Mouse (Mus musculus): ENCODE results near the gene Isg15. TPM values are rescaled to one million over a fixed set of nuclear protein-coding genes. Genes with fewer than 3 reads are reported as not detected.

Gene Isg15
- polyA plus RNA-seq, 1 experiment from 2014 or later = 0.21 TPM

DNA sequence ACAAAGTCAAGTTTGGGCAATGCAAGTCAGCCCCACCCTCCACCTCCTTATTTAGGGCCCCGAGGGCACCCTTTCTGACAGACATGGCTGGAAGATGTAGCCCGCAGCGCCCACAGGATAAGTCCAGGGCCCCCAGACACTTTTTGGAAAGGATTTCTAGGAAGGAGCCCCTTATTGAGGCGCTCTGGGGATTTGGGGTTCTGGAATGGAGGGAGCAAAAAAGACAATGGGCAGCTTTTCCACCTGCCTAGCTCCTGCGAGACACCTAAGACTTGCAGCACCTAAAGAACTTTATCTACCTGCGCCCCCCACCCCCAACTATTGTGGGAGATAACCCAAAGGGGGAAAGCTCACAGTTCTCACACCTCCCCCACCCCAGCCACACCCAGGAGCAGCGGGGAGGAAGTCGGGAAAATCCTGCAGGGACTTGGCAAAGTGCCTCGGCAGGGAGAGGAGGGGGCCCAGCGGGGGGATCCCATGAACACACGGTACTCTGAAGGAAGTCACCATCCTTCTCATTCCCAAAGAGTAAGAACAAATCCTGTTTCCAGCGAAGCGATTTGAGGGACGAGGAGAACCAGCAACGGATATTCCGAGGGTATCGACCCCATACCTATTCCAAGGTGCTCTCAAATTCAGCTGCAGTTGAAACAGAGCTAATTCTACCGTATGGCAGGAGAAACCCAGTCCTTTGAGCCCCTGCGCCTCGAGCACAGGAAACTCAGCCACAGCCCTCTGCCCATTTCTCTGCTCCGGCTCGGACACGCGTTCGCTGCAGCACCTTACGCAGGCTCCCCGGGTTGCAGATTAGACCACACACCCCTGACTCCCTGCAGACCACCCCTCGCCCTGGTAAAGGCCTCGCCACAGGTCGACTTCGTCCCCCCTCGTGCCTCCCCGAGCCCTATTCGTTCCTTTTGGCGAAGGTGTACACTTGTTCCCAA lies 4.4 kb downstream of the Isg15 start:
- no peaks in the 10 kb centered on the region for H3K9me3 ChIP-seq (replicated peaks)
- peak overlapping the region; percentile 94 for H3K4me3 ChIP-seq
- H3K36me3 ChIP-seq = peaks cover 43% of the 10 kb centered on the region
- H3K4me1 ChIP-seq = peaks cover 73% of the 10 kb centered on the region
- WGBS = 4% methylated on average over 35 of the region's 35 CpGs
- peak overlapping the region; percentile 95 for H3K27ac ChIP-seq (replicated peaks)
- DNase-seq (ENCODE audit: low spot score) = peak; percentile 48
- H3K27me3 ChIP-seq (ENCODE audit: low read depth, poor library complexity, severe bottlenecking) = peaks cover 19% of the 10 kb centered on the region; the same call in 1 of the 2 replicates

DNA sequence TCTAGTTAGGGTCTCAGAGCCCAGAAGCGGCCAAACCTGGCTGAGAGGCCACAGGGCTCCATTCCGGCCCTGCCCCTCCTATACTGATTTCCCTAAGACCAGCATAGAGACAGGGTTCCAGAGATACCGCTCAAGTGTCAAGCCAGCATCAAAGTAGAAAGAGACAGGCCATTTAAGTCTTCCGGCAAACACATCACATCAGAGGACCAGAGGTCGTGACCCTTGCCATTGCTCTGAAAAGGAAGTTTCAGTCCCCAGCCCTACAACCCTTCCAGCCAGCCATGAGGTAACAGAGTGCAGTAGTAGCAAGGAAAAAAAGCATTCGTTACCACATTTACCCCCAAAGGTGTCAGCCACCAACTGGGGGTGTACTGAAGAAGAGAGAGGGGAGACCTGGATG lies 6.3 kb downstream of the Isg15 start:
- Histone ChIP-seq H3K4me1 (peaks cover 92% of the 10 kb centered on the region), H3K9me3 (replicated peaks) (no peaks in the 10 kb centered on the region), H3K27ac (replicated peaks) (peak overlapping the region; percentile 19; the same call in 1 of the 2 replicates), H3K36me3 (peaks cover 55% of the 10 kb centered on the region), H3K4me3 (peak overlapping the region; percentile 94), H3K27me3 (ENCODE audit: low read depth, poor library complexity, severe bottlenecking) (peaks cover 14% of the 10 kb centered on the region; the same call in 1 of the 2 replicates)
- DNase-seq (ENCODE audit: low spot score) = no peak
- 14% methylated on average over 6 of the region's 6 CpGs for WGBS

DNA sequence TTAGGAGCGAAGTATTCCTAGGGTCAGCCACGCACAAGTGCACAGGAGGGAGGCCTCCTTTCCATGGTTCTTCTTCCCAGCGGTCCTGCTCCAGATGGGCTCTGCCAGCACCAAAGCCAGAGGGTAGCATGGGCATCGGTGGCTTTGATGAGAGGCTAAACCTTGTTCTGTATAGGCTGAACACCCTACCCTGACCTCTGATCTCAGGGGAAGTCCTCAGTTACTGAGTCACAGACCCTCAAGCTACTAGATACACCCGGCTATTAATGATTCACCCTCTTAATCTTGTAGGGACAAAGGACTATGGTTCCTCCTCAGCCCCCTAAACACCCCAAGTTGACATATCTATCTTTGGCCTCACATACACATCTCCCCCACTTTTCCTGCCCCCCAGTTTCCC lies 6.7 kb downstream of the Isg15 start:
- Histone ChIP-seq H3K36me3 (peaks cover 55% of the 10 kb centered on the region), H3K27me3 (ENCODE audit: low read depth, poor library complexity, severe bottlenecking) (peaks cover 14% of the 10 kb centered on the region; the same call in 1 of the 2 replicates), H3K4me3 (peak overlapping the region; percentile 94), H3K9me3 (replicated peaks) (no peaks in the 10 kb centered on the region), H3K4me1 (peaks cover 95% of the 10 kb centered on the region), H3K27ac (replicated peaks) (peak overlapping the region; percentile 19; the same call in 1 of the 2 replicates)
- 66% methylated on average over 5 of the region's 5 CpGs for WGBS
- no peak for DNase-seq (ENCODE audit: low spot score)

DNA sequence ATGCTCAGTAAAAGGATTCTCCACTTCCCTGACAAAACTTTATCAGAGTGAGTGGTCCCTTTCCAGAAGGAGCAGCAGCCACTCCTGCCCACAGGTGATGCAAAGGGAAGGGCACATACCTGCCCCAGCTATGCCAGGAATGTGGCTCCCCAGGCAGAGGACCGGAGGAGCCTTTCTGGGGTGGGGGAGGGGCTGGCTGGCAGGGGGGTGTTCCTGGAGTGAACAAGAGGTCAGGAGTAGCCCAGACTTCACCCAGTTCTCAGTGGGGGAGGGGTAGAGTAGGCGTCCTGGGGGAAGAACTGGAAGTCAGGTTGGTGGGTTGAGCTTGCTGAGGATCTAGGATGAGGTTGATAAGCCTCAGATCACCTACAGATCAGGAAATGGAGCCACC lies 7.4 kb downstream of the Isg15 start:
- Histone ChIP-seq H3K4me3 (0 out of 2 replicates have a peak overlapping the region, but pooled peaks have one; percentile 4), H3K27me3 (ENCODE audit: low read depth, poor library complexity, severe bottlenecking) (peaks cover 14% of the 10 kb centered on the region; the same call in 1 of the 2 replicates), H3K9me3 (replicated peaks) (no peaks in the 10 kb centered on the region), H3K36me3 (peaks cover 56% of the 10 kb centered on the region), H3K27ac (replicated peaks) (no peak overlapping the region; the same call in 1 of the 2 replicates), H3K4me1 (peaks cover 95% of the 10 kb centered on the region)
- DNase-seq (ENCODE audit: low spot score) = no peak
- 31% methylated on average over 2 of the region's 2 CpGs for WGBS

DNA sequence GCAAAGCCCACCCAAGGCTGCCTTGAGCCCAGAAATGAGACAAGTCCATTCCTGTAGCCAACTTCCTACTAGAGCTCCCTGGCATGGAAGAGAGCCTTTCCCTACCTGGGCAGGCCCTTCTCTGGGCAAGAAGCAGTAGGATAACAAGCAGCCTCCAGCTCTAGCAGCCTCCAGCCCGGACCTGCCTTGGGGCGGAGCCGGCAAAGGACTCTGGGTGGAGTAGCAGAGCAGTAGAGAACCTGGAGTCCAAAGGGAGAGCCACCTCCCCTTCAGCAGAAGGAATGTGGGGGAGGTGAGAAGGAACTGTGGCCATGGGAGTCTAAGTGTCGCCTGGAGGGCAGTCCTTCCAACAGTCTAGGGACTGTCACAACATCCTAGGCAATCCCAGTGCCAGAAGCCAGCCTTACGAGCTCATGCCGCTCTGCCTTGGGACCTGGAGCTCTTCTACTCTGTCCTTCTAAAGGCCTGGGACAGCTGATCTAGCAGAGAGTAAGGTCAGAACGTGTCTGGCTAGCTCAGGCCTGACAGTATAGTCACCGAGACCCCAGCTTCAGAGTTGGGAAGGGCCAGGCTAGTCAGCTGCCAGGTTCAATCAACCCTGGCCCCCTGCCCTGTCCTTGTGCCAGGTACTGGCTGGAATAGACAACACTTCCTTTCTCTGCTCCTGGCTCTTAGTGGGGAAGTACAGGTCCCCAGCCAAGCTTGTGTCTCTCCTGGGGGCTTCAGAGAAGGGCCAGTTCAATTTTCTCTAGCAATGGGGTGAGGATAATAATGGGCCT lies 8.0 kb downstream of the Isg15 start:
- H3K36me3 ChIP-seq = peaks cover 62% of the 10 kb centered on the region

DNA sequence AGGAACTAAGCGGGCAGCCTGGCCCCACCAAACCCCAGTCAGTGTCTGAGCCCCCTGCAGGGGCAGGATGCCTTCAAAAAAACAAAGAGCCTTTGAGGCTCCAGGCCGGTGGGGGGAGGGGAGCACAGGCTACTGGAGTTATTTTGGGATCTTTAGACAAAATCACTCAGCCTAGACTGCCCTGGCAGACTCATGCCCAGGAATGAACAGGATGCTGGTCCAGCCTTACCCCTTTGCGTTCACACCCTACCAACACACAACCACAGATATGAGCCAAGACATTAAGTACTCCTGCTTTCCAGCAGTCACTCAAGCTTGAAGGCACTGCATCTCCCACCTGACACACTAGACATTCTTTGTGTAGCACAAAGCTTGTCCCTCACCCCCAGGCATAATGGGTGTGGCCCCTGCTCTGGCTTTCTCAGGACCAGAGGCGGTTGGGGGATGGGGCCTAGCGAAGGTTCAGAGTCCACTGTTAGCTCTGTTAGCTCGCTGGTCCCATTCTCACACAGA lies 11.8 kb downstream of the Isg15 start:
- WGBS = 6% methylated on average over 6 of the region's 6 CpGs
- H3K4me3 ChIP-seq = peak overlapping the region; percentile 38
- peaks cover 66% of the 10 kb centered on the region for H3K36me3 ChIP-seq
- H3K27me3 ChIP-seq (ENCODE audit: low read depth, poor library complexity, severe bottlenecking) = no peaks in the 10 kb centered on the region
- peak; percentile 67 for DNase-seq (ENCODE audit: low spot score)
- H3K27ac ChIP-seq (replicated peaks) = peak overlapping the region; percentile 85
- H3K9me3 ChIP-seq (replicated peaks) = no peaks in the 10 kb centered on the region
- peaks cover 100% of the 10 kb centered on the region for H3K4me1 ChIP-seq

More for the DNA sequence above, 8.0 kb downstream of the Isg15 start:
- WGBS = 53% methylated on average over 8 of the region's 8 CpGs
- peaks cover 97% of the 10 kb centered on the region for H3K4me1 ChIP-seq
- H3K27me3 ChIP-seq (ENCODE audit: low read depth, poor library complexity, severe bottlenecking) = peaks cover 14% of the 10 kb centered on the region; the same call in 1 of the 2 replicates
- DNase-seq (ENCODE audit: low spot score) = no peak
- no peaks in the 10 kb centered on the region for H3K9me3 ChIP-seq (replicated peaks)
- H3K4me3 ChIP-seq = peak overlapping the region; percentile 22
- 0 out of 2 replicates have a peak overlapping the region, but pooled peaks have one; percentile 2 for H3K27ac ChIP-seq (replicated peaks)

DNA sequence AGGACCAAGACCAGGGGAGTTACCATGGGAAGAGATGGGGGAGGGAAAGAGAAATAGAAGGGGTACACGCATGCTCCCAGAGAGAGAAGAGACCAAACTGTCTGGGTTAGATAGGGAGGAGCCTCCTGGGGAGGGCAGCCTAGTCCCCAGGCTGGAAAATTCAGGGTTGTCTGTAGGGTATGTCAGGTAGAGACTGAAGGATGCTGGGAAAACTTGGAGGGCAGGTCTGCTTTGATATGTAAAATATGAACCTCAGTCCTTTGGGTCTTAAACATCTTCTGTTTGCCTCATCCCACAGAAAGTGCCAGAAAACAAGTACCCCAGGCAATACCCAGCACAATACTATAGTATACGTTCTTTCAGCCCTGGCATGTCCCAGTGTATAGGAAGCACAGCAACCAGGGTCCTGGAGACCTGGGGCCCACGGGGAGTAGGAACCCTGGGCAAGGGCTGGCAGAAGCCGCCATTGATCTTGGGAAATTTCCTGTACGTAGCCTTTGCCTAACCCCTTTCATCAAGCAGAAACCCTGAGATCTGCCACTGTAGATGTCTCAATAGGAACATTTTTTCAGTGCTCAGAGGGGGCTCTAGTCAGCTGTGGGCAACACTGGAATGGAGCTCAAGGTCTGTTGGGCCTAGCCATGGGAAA lies 12.3 kb downstream of the Isg15 start:
- WGBS = 45% methylated on average over 5 of the region's 5 CpGs
- Histone ChIP-seq H3K27ac (replicated peaks) (peak overlapping the region; percentile 85), H3K4me3 (peak overlapping the region; percentile 38), H3K36me3 (peaks cover 64% of the 10 kb centered on the region), H3K4me1 (peaks cover 99% of the 10 kb centered on the region), H3K9me3 (replicated peaks) (no peaks in the 10 kb centered on the region), H3K27me3 (ENCODE audit: low read depth, poor library complexity, severe bottlenecking) (no peaks in the 10 kb centered on the region)
- no peak for DNase-seq (ENCODE audit: low spot score)

DNA sequence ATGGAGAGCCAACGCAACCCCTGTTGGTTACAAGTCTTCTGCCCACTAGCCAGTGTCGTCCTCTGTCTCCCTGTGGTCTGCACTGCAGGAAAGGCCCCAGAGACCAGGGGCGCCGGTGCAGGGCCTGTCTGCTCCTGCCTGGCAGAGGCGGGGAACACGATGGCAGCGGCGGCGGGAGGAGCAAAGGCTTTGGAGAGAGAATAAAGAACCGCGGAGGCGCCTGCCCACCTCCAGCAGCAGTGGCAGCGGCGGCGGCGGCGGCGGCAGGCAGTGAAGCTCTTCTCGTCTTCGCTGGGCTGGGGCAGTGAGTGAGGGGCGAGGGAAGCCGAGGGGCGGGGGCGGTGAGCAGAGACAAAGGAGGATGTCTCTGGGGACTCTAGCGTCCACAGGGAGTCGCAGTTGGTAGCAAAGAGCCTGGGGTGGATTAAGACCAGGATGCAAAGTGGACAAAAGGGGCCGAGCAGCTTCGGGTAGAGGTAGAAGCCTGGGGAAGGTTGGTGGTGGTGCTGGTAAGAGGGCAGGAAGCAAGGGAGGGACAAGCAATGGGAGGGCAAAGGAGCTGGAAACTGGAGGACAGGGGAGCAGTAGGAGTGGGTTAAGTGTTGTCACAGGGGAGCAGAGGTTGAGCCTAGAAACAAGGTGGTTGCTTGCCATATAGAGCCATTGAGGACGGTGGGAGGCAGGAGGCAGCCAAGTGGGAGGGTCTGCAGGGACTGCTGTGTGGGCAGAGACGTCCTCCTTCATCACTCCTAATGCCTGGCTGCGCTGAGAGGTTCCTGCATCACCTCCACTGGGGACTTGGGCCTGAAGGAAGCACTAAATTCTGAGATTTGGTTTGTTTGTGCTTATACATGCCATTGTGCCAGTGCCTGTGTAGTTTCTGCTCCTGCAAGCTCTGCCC lies 14.4 kb downstream of the Isg15 start:
- 4% methylated on average over 31 of the region's 31 CpGs for WGBS
- Histone ChIP-seq H3K36me3 (peaks cover 64% of the 10 kb centered on the region), H3K9me3 (replicated peaks) (no peaks in the 10 kb centered on the region), H3K4me1 (peaks cover 97% of the 10 kb centered on the region), H3K4me3 (peak overlapping the region; percentile 59), H3K27me3 (ENCODE audit: low read depth, poor library complexity, severe bottlenecking) (no peaks in the 10 kb centered on the region), H3K27ac (replicated peaks) (peak overlapping the region; percentile 93)
- DNase-seq (ENCODE audit: low spot score) = peak; percentile 83

DNA sequence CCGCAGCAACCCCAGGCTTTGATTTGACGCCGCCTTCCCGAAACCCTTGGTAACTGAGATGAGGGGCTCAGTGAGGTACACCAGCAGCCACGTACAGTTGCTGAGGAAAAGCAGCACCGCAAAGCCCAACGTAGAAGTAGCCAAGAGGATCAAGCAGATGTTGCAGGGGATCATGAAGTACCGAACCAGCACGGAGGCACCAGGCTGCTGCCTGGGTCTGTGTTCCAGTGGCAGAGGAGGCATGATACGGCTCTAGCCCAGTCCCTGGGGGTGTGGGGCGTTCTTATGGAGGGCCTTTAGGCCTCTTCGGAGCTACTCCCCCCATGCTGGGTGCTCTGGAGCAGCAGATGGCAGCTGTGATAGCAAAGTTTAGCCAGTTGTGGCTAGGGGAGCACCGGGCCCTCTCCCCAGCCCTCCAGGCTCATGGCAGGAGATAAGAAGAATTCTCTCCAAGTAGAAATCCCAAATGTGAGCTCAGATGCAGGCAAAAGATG lies 15.1 kb downstream of the Isg15 start:
- Histone ChIP-seq H3K27me3 (ENCODE audit: low read depth, poor library complexity, severe bottlenecking) (no peaks in the 10 kb centered on the region), H3K36me3 (peaks cover 64% of the 10 kb centered on the region), H3K27ac (replicated peaks) (peak overlapping the region; percentile 93), H3K4me3 (peak overlapping the region; percentile 59), H3K9me3 (replicated peaks) (no peaks in the 10 kb centered on the region), H3K4me1 (peaks cover 91% of the 10 kb centered on the region)
- DNase-seq (ENCODE audit: low spot score) = no peak
- 61% methylated on average over 13 of the region's 13 CpGs for WGBS

DNA sequence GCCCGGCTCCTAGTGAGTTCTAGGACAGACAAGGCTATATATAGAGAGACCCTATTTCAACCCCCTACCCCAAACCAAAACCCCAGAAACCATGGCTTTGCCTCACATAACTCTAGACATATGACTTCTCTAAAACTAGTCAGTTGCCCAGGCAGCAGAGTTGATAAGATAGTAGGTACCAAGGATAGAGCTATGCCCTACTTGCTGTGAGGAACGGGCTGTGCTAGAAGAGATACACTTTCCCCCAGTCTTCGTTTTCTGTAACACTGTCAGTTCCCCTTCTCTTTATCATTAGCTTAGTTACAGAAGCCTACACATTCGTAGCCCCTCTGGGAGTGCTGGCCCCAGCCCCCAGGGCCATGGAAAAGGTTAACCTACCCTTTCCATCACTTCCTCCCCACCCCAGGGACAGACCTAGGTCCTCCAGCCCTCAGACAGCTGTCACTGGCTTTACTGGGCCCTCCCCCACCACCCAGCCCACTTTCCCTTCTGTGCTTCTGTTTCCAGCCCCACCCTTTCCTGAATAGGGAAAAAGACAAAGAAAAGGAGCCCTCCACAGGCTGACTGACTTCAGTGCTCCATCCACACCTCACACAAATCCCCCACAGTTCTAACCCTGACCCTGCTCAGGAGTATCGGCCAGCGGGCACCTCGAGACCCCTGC lies 16.2 kb downstream of the Isg15 start:
- no peaks in the 10 kb centered on the region for H3K27me3 ChIP-seq (ENCODE audit: low read depth, poor library complexity, severe bottlenecking)
- peaks cover 70% of the 10 kb centered on the region for H3K36me3 ChIP-seq
- H3K4me3 ChIP-seq = peak overlapping the region; percentile 59
- no peak for DNase-seq (ENCODE audit: low spot score)
- H3K4me1 ChIP-seq = peaks cover 84% of the 10 kb centered on the region
- H3K27ac ChIP-seq (replicated peaks) = peak overlapping the region; percentile 93
- 92% methylated on average over 7 of the region's 7 CpGs for WGBS
- H3K9me3 ChIP-seq (replicated peaks) = no peaks in the 10 kb centered on the region

DNA sequence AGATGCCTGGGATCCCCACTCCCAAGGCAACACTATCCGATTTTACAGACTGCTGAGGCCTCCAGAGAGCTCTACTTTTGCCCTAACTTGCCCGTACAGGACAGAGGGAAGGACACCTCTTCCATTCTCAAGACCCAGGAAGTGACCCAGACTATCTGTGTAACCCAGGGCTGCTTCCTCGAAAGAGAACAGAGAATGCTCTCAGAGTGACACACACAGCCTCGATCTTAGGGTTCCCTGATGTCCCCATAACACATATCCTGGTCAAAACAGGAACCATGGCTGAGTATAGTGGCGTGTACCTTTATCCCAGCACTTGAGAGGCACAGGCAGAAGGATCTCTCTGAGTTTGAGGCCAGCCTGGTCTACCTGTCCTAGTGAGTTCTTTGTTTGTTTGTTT lies 16.9 kb downstream of the Isg15 start:
- Histone ChIP-seq H3K27ac (replicated peaks) (no peak overlapping the region), H3K4me3 (peak overlapping the region; percentile 59; the same call in 1 of the 2 replicates), H3K27me3 (ENCODE audit: low read depth, poor library complexity, severe bottlenecking) (no peaks in the 10 kb centered on the region), H3K9me3 (replicated peaks) (no peaks in the 10 kb centered on the region), H3K4me1 (peaks cover 77% of the 10 kb centered on the region), H3K36me3 (peaks cover 77% of the 10 kb centered on the region)
- DNase-seq (ENCODE audit: low spot score) = no peak
- 90% methylated on average over 5 of the region's 5 CpGs for WGBS

All from midbrain, embryonic 10.5 days (tissue).